Mouse (Mus musculus): Measurements from ENCODE around the gene Gm340. TPM values are rescaled to one million over a fixed set of nuclear protein-coding genes. Genes with fewer than 3 reads are reported as not detected.
A peak's percentile ranks its signal among the peaks of the same experiment; 100 is the strongest.

The Gm340 gene
- 2.3 and 2.8 TPM in 2 replicates for polyA plus RNA-seq (2016; fragmentation: Nextera tagmentation; extraction: Ambion mirVana)

DNA sequence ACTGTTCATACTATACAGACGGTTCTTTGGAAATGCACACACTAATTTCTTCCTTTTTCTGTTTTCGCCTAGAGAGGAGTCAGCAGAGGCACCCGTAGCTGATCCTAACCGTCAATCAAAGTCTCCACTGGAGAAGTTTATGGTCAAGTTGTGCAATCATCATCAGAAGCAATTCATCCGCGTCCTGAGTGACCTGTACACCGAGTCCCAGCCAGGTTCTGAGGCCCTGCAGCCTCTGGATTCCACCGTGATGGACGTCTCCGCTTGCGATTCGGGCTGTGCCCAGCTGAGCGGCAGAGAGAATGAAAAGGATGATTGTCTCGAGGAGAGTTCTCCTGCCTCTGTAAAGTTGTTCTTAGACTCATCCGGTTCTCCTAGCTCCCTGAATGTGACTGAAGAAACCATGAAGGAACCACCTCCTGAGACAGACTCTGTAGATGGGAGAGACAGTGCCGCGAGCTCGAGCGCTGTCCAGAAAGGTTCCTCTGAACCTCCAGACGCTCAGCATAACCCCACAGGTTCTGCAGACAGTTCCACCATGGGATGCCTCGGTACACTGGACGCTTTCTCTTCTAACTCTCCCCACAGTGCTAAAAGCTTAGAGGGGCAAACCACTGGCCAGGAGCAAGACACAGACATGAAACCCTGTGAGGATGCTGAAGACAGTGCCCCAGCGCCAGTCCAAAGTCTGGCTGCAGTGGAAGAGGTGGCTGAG is at the start of gene Gm340:
Gm340 (plus strand) TSS at position 665 of the 715 bp plus-strand sequence.
- peaks cover 16% of the 10 kb centered on the region for H3K4me1 ChIP-seq
- H3K27ac ChIP-seq = no peak within 1 kb of the TSS
- H3K4me3 ChIP-seq = no peak within 1 kb of the TSS
- WGBS = 95% methylated on average over 23 of the region's 23 CpGs
- H3K27me3 ChIP-seq (ENCODE audit: low read depth, poor library complexity, severe bottlenecking) = no peaks in the 10 kb centered on the region
- no peak for DNase-seq (ENCODE audit: low spot score)
- H3K9me3 ChIP-seq (replicated peaks) = no peaks in the 10 kb centered on the region
- H3K36me3 ChIP-seq = peaks cover 50% of the 10 kb centered on the region

DNA sequence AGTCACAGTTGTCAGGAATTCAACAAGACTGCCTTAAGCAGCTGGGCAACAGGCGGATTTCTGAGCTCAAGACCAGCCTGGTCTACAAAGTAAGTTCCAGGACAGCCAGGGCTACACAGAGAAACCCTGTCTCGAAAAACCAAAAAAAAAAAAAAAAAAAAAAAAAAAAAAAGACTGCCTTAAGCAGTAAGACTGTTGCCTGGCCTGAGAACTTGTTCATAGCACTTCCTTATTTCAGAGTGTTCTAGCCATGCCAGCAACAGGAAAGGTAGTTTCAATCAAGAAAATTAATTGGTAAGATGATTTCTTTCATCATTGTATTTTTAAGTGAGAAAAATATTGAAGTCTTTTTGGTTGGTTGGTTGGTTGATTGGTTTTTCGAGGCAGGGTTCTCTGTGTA is 48.1 kb upstream of the Gm340 start:
- Histone ChIP-seq H3K27ac (no peak overlapping the region), H3K27me3 (ENCODE audit: low read depth, poor library complexity, severe bottlenecking) (no peaks in the 10 kb centered on the region), H3K9me3 (replicated peaks) (no peaks in the 10 kb centered on the region), H3K4me3 (no peak overlapping the region), H3K4me1 (no peaks in the 10 kb centered on the region), H3K36me3 (peaks cover 7% of the 10 kb centered on the region)
- WGBS = 89% methylated on average over 3 of the region's 3 CpGs
- DNase-seq (ENCODE audit: low spot score) = no peak

DNA sequence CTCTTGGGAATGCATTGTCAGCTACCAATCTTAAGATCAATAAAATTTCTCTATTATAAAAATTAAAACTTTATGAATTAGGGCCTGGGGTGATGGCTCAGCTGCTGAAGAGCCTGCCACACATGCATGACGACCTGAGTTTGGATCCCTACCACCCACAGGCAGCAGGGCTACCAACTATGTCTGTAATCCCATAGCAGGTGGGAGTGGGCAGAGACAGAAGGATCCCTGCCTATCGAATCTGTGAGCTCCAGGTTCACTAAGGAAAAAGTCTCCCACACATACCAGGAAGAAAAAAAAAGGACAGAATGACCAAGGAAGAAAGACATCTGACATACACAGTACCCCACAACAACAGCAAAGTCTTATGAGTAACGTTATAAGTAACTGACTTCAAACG is 25.2 kb upstream of the Gm340 start:
- 83% methylated on average over 4 of the region's 4 CpGs for WGBS
- H3K27ac ChIP-seq = no peak overlapping the region
- H3K4me1 ChIP-seq = no peaks in the 10 kb centered on the region
- no peaks in the 10 kb centered on the region for H3K27me3 ChIP-seq (ENCODE audit: low read depth, poor library complexity, severe bottlenecking)
- H3K4me3 ChIP-seq = no peak overlapping the region
- H3K9me3 ChIP-seq (replicated peaks) = no peaks in the 10 kb centered on the region
- peaks cover 50% of the 10 kb centered on the region for H3K36me3 ChIP-seq
- DNase-seq (ENCODE audit: low spot score) = no peak

DNA sequence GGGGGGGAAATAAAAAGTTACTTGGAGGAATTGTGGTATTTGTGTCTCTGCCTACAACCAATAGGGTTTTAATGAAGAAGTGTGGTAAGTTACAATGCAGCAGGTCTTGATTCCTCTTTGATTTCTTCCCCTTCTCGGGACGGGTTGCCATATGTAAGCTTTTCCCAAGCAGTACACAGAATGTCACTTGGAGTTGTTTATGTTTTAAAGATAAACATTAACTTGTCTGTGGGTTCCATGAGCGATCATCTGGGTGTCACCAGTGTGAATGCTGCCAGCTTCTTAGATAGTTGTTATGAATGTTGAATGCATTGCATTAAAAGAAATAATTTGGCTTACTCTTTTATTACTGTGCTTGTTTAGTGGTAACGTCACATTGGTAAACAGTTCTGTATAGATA is 24.7 kb upstream of the Gm340 start:
- Histone ChIP-seq H3K4me3 (no peak overlapping the region), H3K27ac (no peak overlapping the region), H3K36me3 (peaks cover 48% of the 10 kb centered on the region), H3K27me3 (ENCODE audit: low read depth, poor library complexity, severe bottlenecking) (no peaks in the 10 kb centered on the region), H3K9me3 (replicated peaks) (no peaks in the 10 kb centered on the region), H3K4me1 (no peaks in the 10 kb centered on the region)
- 94% methylated on average over 4 of the region's 4 CpGs for WGBS
- no peak for DNase-seq (ENCODE audit: low spot score)

DNA sequence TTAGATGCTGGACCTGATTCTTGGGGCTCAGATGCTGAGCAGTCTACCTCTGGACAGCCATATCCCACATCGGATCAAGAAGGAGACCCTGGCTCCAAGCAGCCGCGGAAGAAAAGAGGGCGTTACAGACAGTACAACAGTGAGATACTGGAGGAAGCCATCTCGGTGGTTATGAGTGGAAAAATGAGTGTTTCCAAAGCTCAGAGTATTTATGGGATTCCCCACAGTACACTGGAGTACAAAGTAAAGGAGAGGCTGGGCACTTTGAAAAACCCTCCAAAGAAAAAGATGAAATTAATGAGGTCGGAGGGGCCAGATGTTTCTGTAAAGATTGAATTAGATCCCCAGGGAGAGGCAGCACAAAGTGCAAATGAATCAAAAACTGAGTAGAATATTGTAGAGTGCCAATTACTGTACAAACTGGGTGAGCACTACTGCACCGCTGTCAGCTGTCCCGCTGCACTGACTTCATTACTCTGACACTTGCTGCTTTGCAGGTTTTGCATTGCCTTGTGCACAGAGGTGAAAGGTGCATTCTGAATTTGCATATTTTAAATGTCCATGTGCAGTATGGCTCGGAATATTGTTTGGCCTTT is 23.2 kb upstream of the Gm340 start:
- Histone ChIP-seq H3K36me3 (peaks cover 37% of the 10 kb centered on the region), H3K27me3 (ENCODE audit: low read depth, poor library complexity, severe bottlenecking) (no peaks in the 10 kb centered on the region), H3K4me1 (peaks cover 7% of the 10 kb centered on the region), H3K4me3 (no peak overlapping the region), H3K27ac (no peak overlapping the region), H3K9me3 (replicated peaks) (no peaks in the 10 kb centered on the region)
- WGBS = 96% methylated on average over 9 of the region's 9 CpGs
- no peak for DNase-seq (ENCODE audit: low spot score)

DNA sequence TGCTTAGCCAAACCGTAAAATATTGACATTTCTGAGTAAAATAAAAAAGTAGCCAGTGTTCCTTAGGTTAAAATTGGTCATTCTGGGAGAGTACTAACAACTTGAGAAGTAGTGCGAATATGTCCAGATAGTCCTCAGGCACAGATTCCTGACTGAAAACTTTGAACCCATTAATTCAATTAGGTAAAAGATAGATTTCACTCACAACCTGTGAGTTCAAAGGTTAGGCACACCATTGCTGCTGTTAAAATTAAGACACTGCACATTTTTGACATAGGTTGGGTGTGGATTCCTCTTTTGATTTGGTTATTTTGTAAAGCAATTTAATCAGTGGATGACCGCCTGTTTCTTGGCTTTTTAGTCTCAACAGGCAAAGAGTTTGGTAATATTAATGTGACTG is 21.3 kb upstream of the Gm340 start:
- Histone ChIP-seq H3K27me3 (ENCODE audit: low read depth, poor library complexity, severe bottlenecking) (no peaks in the 10 kb centered on the region), H3K4me1 (peaks cover 7% of the 10 kb centered on the region), H3K9me3 (replicated peaks) (no peaks in the 10 kb centered on the region), H3K4me3 (no peak overlapping the region), H3K27ac (no peak overlapping the region), H3K36me3 (peaks cover 31% of the 10 kb centered on the region)
- WGBS = 95% methylated on average over 3 of the region's 3 CpGs
- DNase-seq (ENCODE audit: low spot score) = no peak

DNA sequence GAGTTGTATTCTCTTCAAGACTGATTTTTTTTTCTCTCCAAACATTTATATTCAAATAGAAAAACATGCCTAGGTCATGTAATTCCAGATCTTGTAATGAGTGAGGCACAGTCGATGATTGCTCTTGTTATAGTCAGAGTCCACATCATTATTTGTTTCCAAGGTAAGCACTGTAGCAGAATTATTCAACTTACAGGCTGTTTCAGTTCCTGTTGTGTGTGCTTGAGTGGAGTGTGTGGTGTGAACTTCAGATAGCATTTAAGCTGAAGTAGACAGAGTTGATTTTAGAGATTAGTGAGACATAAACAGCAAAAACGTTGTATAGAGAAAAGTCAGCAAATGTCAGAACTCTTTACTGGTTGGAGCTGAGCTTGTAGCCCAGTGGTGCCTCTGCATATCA is 13.4 kb upstream of the Gm340 start:
- no peaks in the 10 kb centered on the region for H3K27me3 ChIP-seq (ENCODE audit: low read depth, poor library complexity, severe bottlenecking)
- WGBS = 83% methylated on average over 2 of the region's 2 CpGs
- H3K9me3 ChIP-seq (replicated peaks) = no peaks in the 10 kb centered on the region
- H3K27ac ChIP-seq = no peak overlapping the region
- H3K4me3 ChIP-seq = no peak overlapping the region
- H3K36me3 ChIP-seq = no peaks in the 10 kb centered on the region
- no peaks in the 10 kb centered on the region for H3K4me1 ChIP-seq
- no peak for DNase-seq (ENCODE audit: low spot score)

DNA sequence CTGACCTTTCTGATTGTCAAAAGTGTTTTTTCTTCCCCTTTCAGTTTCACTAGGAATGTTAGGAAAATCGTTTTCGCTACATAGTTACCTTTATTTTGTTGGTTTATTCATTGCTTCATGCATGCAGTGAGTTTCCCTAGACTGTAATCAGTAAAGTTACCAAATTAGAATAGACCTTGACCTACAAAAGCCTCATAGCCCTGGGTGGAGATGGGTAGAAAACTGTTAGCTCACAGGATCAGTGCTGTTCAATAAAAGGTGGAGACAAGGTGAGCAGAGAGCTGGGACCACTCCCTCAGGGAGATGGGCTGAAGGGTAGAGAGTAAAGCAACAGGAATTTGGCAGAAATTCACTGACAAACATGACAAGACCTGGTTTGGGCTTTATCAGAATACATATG is 8.5 kb upstream of the Gm340 start:
- Histone ChIP-seq H3K4me1 (peaks cover 19% of the 10 kb centered on the region), H3K9me3 (replicated peaks) (no peaks in the 10 kb centered on the region), H3K27me3 (ENCODE audit: low read depth, poor library complexity, severe bottlenecking) (no peaks in the 10 kb centered on the region), H3K36me3 (no peaks in the 10 kb centered on the region), H3K27ac (no peak overlapping the region), H3K4me3 (no peak overlapping the region)
- WGBS = 96% methylated on average over 2 of the region's 2 CpGs
- no peak for DNase-seq (ENCODE audit: low spot score)

DNA sequence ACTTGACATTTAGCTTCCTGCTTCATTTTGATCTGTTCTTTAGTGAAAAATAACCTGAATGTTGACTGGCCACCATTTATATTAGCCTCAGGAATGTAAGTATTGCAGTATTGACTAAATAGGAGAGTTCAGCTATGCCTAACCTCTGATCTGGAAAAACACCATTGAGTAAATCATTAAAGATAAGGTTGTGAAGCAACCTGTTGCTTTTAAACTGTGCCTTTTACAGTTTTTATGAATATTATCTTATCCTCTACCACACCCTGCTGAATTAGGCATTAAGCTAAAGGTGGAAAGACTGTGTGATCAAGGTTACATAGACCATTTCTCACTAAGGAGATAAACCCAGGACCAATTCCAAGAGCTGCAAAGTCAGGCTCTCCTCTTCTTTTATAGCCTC is 4.6 kb upstream of the Gm340 start:
- no peaks in the 10 kb centered on the region for H3K9me3 ChIP-seq (replicated peaks)
- no peak overlapping the region for H3K27ac ChIP-seq
- no peaks in the 10 kb centered on the region for H3K27me3 ChIP-seq (ENCODE audit: low read depth, poor library complexity, severe bottlenecking)
- H3K36me3 ChIP-seq = peaks cover 11% of the 10 kb centered on the region
- DNase-seq (ENCODE audit: low spot score) = no peak
- peaks cover 23% of the 10 kb centered on the region for H3K4me1 ChIP-seq
- H3K4me3 ChIP-seq = no peak overlapping the region

DNA sequence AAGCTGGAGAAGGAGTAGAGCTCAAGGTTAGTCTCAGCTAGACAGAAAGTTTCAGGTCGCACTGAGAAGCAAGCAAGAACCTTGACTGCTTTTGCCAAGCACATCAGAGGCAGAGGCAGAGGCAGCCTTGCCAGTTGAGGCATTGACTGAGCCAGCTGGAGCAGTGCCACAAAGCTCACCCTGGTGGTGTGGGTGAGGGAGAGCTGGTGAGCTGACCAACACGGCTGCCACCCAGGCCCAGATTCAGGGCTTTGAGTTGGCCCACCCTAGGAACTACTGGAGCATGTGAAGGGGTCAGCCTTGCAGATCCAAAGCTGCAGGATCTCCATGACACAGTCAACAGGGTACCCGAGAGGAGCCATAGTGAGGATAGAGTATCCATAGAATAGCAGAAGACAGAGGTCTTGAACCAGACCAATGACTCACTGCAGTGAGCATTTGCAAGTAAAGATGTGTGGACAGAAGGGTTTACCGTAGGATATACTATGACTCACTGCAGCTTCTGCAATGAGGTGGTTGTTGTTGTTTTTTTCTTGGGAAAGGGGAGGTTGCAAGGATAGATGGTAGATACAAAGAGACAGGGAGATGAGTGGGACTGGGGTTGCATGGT is 2.8 kb upstream of the Gm340 start:
- DNase-seq (ENCODE audit: low spot score) = no peak
- no peak overlapping the region for H3K4me3 ChIP-seq
- WGBS = 96% methylated on average over 4 of the region's 4 CpGs
- H3K9me3 ChIP-seq (replicated peaks) = no peaks in the 10 kb centered on the region
- H3K36me3 ChIP-seq = peaks cover 29% of the 10 kb centered on the region
- peaks cover 23% of the 10 kb centered on the region for H3K4me1 ChIP-seq
- no peaks in the 10 kb centered on the region for H3K27me3 ChIP-seq (ENCODE audit: low read depth, poor library complexity, severe bottlenecking)
- H3K27ac ChIP-seq = no peak overlapping the region

DNA sequence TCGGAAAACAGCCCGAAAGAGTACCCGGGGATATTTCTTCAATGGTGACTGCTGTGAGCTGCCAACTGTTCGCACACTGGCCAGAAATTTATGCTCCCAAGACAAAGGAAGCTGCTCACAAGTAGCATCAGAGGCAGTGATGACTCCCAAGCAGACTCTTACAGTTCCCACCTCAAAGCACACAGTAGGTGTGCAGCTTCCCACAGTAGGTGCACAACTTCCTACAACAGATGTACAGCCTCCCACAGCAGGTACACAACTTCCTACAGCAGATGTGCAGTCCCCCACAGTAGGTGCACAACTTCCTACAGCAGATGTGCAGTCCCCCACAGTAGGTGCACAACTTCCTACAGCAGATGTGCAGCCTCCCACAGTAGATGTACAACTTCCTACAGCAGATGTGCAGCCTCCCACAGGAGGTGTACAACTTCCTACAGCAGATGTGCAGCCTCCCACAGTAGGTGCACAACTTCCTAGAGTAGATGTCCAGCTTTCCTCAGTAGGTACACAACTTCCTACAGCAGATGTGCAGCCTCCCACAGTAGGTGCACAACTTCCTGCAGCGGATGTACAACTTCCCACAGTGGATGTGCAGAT is 846 bp downstream of the Gm340 start:
- WGBS = 96% methylated on average over 5 of the region's 5 CpGs
- Histone ChIP-seq H3K27ac (no peak overlapping the region), H3K4me3 (no peak overlapping the region), H3K27me3 (ENCODE audit: low read depth, poor library complexity, severe bottlenecking) (no peaks in the 10 kb centered on the region), H3K4me1 (peaks cover 9% of the 10 kb centered on the region), H3K9me3 (replicated peaks) (no peaks in the 10 kb centered on the region), H3K36me3 (peaks cover 50% of the 10 kb centered on the region)
- DNase-seq (ENCODE audit: low spot score) = no peak

DNA sequence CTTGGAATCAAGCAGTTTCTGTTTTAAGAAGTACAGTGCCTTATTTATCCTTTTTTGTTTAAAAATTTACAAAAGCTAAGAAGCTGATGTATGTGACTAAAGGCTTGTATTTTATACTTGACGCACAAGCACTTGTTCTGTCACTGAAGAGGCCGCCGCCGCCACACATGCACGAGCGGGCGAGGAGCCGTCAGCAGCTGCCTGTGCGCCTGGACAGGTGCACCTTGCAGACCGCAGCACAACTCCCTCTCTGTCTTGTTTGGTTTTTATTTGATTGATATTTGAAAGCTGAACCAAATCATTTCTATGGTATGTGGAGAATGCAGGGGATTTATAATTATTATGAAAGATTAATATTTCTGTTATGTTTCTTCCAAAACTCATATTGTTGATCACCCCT is 4.6 kb downstream of the Gm340 start:
- Histone ChIP-seq H3K27ac (no peak overlapping the region), H3K4me1 (no peaks in the 10 kb centered on the region), H3K36me3 (peaks cover 47% of the 10 kb centered on the region), H3K4me3 (no peak overlapping the region), H3K27me3 (ENCODE audit: low read depth, poor library complexity, severe bottlenecking) (no peaks in the 10 kb centered on the region), H3K9me3 (replicated peaks) (no peaks in the 10 kb centered on the region)
- WGBS = 96% methylated on average over 10 of the region's 10 CpGs
- DNase-seq (ENCODE audit: low spot score) = peak; percentile 7

Data from limb, embryonic 10.5 days (tissue).